Mouse (Mus musculus) liver, embryonic 15.5 days (tissue): ENCODE results near the gene Hspb7. TPM values are rescaled to one million over a fixed set of nuclear protein-coding genes. Genes with fewer than 3 reads are reported as not detected.

Source experiments
- ATAC-seq: fragments of 200-750 bp; cut with Nextera tagmentation; 2 replicates; pipeline ENCODE4 v1.8.0; 2017; ENCODE audit warnings: moderate number of reproducible peaks, mild to moderate bottlenecking, moderate library complexity; ENCODE audit not compliant: insufficient read depth
- H3K27ac ChIP-seq: fragments of 300-500 bp; sonication (generic); replicated peaks from 2 replicates; pipeline ENCODE4 v1.5.1; 2015; ENCODE audit warnings: mild to moderate bottlenecking, inconsistent platforms
- H3K27me3 ChIP-seq: fragments of 300-500 bp; sonication (generic); 2 replicates; pipeline ENCODE4 v1.6.1; 2015; ENCODE audit warnings: mild to moderate bottlenecking, inconsistent platforms
- H3K36me3 ChIP-seq: fragments of 300-500 bp; sonication (generic); replicated peaks from 2 replicates; pipeline ENCODE4 v1.6.1; 2015; ENCODE audit warnings: moderate library complexity, mild to moderate bottlenecking, inconsistent platforms
- H3K4me1 ChIP-seq: fragments of 300-500 bp; sonication (generic); replicated peaks from 2 replicates; pipeline ENCODE4 v1.6.1; 2015; ENCODE audit warnings: inconsistent platforms
- H3K4me2 ChIP-seq: fragments of 300-500 bp; sonication (generic); 2 replicates; pipeline ENCODE4 v1.6.1; 2015; ENCODE audit warnings: moderate library complexity, mild to moderate bottlenecking, inconsistent platforms
- H3K4me3 ChIP-seq: fragments of 300-500 bp; sonication (generic); replicated peaks from 2 replicates; pipeline ENCODE4 v1.5.1; 2015; ENCODE audit warnings: mild to moderate bottlenecking, inconsistent platforms
- H3K9ac ChIP-seq: fragments of 300-500 bp; sonication (generic); 2 replicates; pipeline ENCODE4 v1.6.1; 2015; ENCODE audit warnings: moderate library complexity, mild to moderate bottlenecking, inconsistent platforms
- H3K9me3 ChIP-seq: fragments of 300-500 bp; sonication (generic); replicated peaks from 2 replicates; pipeline ENCODE4 v1.6.1; 2016; ENCODE audit warnings: inconsistent platforms
- WGBS: fragments of 180-500 bp; shearing (Covaris S2); methylation state at CpG from one replicate; pipeline ENCODE4 v1.1.7; 2015; ENCODE audit warnings: mixed read lengths; ENCODE audit not compliant: insufficient replicate concordance; 5-methylcytosine and 5-hydroxymethylcytosine counted together
- polyA plus RNA-seq: library from polyadenylated mRNA; unstranded; fragments of >200 nt; fragmentation: Nextera tagmentation; extraction: Ambion mirVana; gene quantifications from 2 replicates; pipeline ENCODE4 v1.2.1, GENCODE M21; 2015

Gene Hspb7
- polyA plus RNA-seq, 1 experiment from 2014 or later, result 0.47 TPM

- Histone ChIP-seq H3K4me3 (no peak overlapping the region), H3K9me3 (no peaks in the 10 kb centered on the region), H3K36me3 (no peaks in the 10 kb centered on the region), H3K27me3 (peaks cover 10% of the 10 kb centered on the region), H3K4me1 (no peaks in the 10 kb centered on the region), H3K27ac (no peak overlapping the region), H3K4me2 (no peak overlapping the region), H3K9ac (no peak overlapping the region)
- no peak for ATAC-seq
- WGBS, result 65% methylated on average over 12 of the region's 12 CpGs
Measured at GRCm38 (mm10) chr4:141397861-141398260, 22.7 kb upstream of the Hspb7 start.

- no peaks in the 10 kb centered on the region for H3K36me3 ChIP-seq
- H3K27ac ChIP-seq, result no peak within 1 kb of the TSS
- no peak within 1 kb of the TSS for H3K9ac ChIP-seq
- H3K4me3 ChIP-seq, result no peak within 1 kb of the TSS
- no peak within 1 kb of the TSS for H3K4me2 ChIP-seq
- ATAC-seq, result no peak
- H3K27me3 ChIP-seq, result peaks cover 10% of the 10 kb centered on the region
- 48% methylated on average over 12 of the region's 12 CpGs for WGBS
- no peaks in the 10 kb centered on the region for H3K9me3 ChIP-seq
- no peaks in the 10 kb centered on the region for H3K4me1 ChIP-seq
Measured at GRCm38 (mm10) chr4:141398545-141398944, 22.0 kb upstream of the Hspb7 start, which contains the start of gene Clcnka. TSS of gene Clcnka (minus strand) at chr4:141398724.

DNA sequence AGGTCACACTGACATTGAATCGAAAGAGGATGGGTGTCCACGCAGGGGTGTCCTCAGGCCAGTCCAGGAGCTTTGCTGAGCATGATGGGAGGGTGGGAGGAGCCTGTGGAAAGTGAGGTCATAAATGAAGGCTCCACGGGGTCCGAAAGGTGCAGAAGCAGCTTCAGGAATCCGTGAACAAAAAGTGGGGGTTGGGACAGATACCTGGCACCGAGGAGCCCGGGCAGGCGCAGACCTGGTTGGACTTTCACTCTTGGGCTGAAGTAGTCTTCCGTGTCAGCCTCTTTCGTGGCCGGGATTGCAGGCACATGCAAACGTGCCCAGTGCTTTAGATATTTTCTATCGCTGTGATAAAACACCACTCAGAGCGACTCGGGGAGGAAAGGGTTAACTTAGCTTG, 20.4 kb upstream of the Hspb7 start:
- no peak for ATAC-seq
- Histone ChIP-seq H3K4me3 (no peak overlapping the region), H3K4me2 (no peak overlapping the region), H3K36me3 (no peaks in the 10 kb centered on the region), H3K4me1 (0 out of 2 replicates have a peak, but pooled peaks cover 3% of the 10 kb centered on the region), H3K27me3 (peaks cover 14% of the 10 kb centered on the region), H3K9me3 (no peaks in the 10 kb centered on the region), H3K27ac (no peak overlapping the region), H3K9ac (no peak overlapping the region)
- 69% methylated on average over 15 of the region's 15 CpGs for WGBS

- H3K27me3 ChIP-seq, result peaks cover 23% of the 10 kb centered on the region
- 10% methylated on average over 15 of the region's 15 CpGs for WGBS
- H3K27ac ChIP-seq, result no peak overlapping the region
- no peak overlapping the region for H3K4me2 ChIP-seq
- no peak overlapping the region for H3K4me3 ChIP-seq
- H3K9ac ChIP-seq, result no peak overlapping the region
- no peaks in the 10 kb centered on the region for H3K9me3 ChIP-seq
- H3K36me3 ChIP-seq, result no peaks in the 10 kb centered on the region
- ATAC-seq, result no peak
- 0 out of 2 replicates have a peak, but pooled peaks cover 3% of the 10 kb centered on the region for H3K4me1 ChIP-seq
Measured at GRCm38 (mm10) chr4:141404518-141405313, 15.9 kb upstream of the Hspb7 start.

- 64% methylated on average over 3 of the region's 3 CpGs for WGBS
- H3K9ac ChIP-seq, result no peak overlapping the region
- no peaks in the 10 kb centered on the region for H3K9me3 ChIP-seq
- no peak for ATAC-seq
- H3K27me3 ChIP-seq, result peaks cover 23% of the 10 kb centered on the region
- H3K4me1 ChIP-seq, result 0 out of 2 replicates have a peak, but pooled peaks cover 3% of the 10 kb centered on the region
- no peak overlapping the region for H3K4me3 ChIP-seq
- no peak overlapping the region for H3K4me2 ChIP-seq
- H3K36me3 ChIP-seq, result no peaks in the 10 kb centered on the region
- no peak overlapping the region for H3K27ac ChIP-seq
Measured at GRCm38 (mm10) chr4:141405314-141405622, 15.3 kb upstream of the Hspb7 start.

- H3K4me2 ChIP-seq, result no peak overlapping the region
- H3K36me3 ChIP-seq, result no peaks in the 10 kb centered on the region
- H3K4me3 ChIP-seq, result no peak overlapping the region
- H3K9ac ChIP-seq, result no peak overlapping the region
- H3K27ac ChIP-seq, result no peak overlapping the region
- peaks cover 23% of the 10 kb centered on the region for H3K27me3 ChIP-seq
- no peaks in the 10 kb centered on the region for H3K9me3 ChIP-seq
- ATAC-seq, result no peak
- H3K4me1 ChIP-seq, result 0 out of 2 replicates have a peak, but pooled peaks cover 3% of the 10 kb centered on the region
- 33% methylated on average over 14 of the region's 14 CpGs for WGBS
Measured at GRCm38 (mm10) chr4:141406516-141407299, 13.9 kb upstream of the Hspb7 start.

- Histone ChIP-seq H3K27ac (no peak overlapping the region), H3K4me1 (0 out of 2 replicates have a peak, but pooled peaks cover 3% of the 10 kb centered on the region), H3K4me3 (no peak overlapping the region), H3K27me3 (peaks cover 23% of the 10 kb centered on the region), H3K4me2 (no peak overlapping the region), H3K36me3 (no peaks in the 10 kb centered on the region), H3K9me3 (no peaks in the 10 kb centered on the region), H3K9ac (no peak overlapping the region)
- WGBS, result 68% methylated on average over 3 of the region's 3 CpGs
- ATAC-seq, result no peak
Measured at GRCm38 (mm10) chr4:141408577-141408976, 12.0 kb upstream of the Hspb7 start.

GRCm38 (mm10) chr4:141411430-141411992, 9.1 kb upstream of the Hspb7 start:
- Histone ChIP-seq H3K36me3 (no peaks in the 10 kb centered on the region), H3K9ac (no peak overlapping the region), H3K9me3 (no peaks in the 10 kb centered on the region), H3K4me3 (no peak overlapping the region), H3K27me3 (peaks cover 7% of the 10 kb centered on the region), H3K4me2 (no peak overlapping the region), H3K4me1 (no peaks in the 10 kb centered on the region), H3K27ac (no peak overlapping the region)
- ATAC-seq, result no peak
- 17% methylated on average over 22 of the region's 22 CpGs for WGBS

GRCm38 (mm10) chr4:141415924-141416323, 4.7 kb upstream of the Hspb7 start, which contains the start of gene Clcnkb:
TSS of gene Clcnkb (minus strand) at chr4:141416014.
- peaks cover 14% of the 10 kb centered on the region for H3K27me3 ChIP-seq
- H3K4me2 ChIP-seq, result no peak within 1 kb of the TSS
- no peak for ATAC-seq
- peaks cover 6% of the 10 kb centered on the region for H3K4me1 ChIP-seq
- no peaks in the 10 kb centered on the region for H3K36me3 ChIP-seq
- H3K4me3 ChIP-seq, result no peak within 1 kb of the TSS
- no peak within 1 kb of the TSS for H3K9ac ChIP-seq
- 50% methylated on average over 7 of the region's 7 CpGs for whole genome bisulfite sequencing
- H3K27ac ChIP-seq, result no peak within 1 kb of the TSS
- no peaks in the 10 kb centered on the region for H3K9me3 ChIP-seq

DNA sequence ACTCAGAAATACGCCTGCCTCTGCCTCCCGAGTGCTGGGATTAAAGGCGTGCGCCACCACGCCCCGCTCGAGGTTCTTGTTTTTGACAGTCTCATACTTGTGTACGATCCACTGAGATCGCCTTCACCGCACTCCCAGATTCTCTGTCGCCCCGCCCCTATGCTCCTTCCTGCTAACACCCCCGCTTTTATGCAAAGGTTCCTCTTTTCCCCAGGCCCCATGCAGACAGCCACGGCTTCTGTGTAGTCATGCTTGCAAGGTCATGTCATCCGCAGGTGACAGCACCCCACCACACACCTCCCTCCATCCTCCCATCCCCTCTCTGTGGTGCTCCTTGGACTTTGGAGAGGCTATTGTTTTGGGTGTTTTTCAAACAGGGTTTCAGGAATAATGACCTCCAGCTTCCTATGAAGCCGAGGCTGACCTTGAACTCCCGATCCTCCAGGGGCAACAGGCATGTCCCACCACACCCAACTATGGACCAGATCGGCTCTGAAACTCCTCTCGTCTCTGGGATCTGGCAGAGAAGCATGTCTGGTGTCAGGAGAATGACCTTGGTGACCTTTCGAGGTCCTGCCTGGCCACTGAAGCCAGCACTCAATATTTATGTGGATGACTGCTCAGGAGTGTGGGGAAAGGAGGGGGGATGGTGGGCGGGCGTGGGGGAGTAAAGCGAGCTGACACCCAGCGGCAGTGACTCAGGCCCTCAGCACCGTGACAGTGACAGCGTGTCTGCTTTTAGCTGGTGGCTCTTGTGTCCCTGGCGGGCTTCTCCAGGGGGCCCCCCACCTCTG, 984 bp upstream of the Hspb7 start:
- H3K9ac ChIP-seq, result no peak overlapping the region
- no peak overlapping the region for H3K4me2 ChIP-seq
- no peaks in the 10 kb centered on the region for H3K9me3 ChIP-seq
- H3K4me3 ChIP-seq, result no peak overlapping the region
- H3K27ac ChIP-seq, result no peak overlapping the region
- WGBS, result 19% methylated on average over 27 of the region's 27 CpGs
- peaks cover 21% of the 10 kb centered on the region for H3K27me3 ChIP-seq
- peaks cover 11% of the 10 kb centered on the region for H3K4me1 ChIP-seq
- no peak for ATAC-seq
- no peaks in the 10 kb centered on the region for H3K36me3 ChIP-seq
